Mouse (Mus musculus) MEL (cell line): ENCODE data around the gene Gap43. TPM values are rescaled to one million over a fixed set of nuclear protein-coding genes. Genes with fewer than 3 reads are reported as not detected.

Experiments
- DNase-seq: peaks from one replicate; pipeline ENCODE4 v3.0.0; 2011; ENCODE audit warnings: low read depth, low spot score
- H3K27ac ChIP-seq: 2 replicates; pipeline ENCODE4 v1.5.1; 2012; ENCODE audit warnings: low read depth, mild to moderate bottlenecking, control low read depth, low read length, moderate library complexity; ENCODE audit not compliant: control insufficient read depth
- H3K27me3 ChIP-seq, 2 experiments: fragments of 150-350 bp in 1 of 2; sonication (generic) in 1 of 2; 2 replicates each; pipeline ENCODE4 v1.6.1; 2012; ENCODE audit warnings: low read length in 2 of 2, mild to moderate bottlenecking in 2 of 2, improper control_type of control experiment in 1 of 2, moderate library complexity in 1 of 2; ENCODE audit not compliant: insufficient read depth in 2 of 2, control insufficient read depth in 1 of 2
- H3K36me3 ChIP-seq, 2 experiments: 2 replicates each; pipeline ENCODE4 v1.6.1; 2012 to 2014; ENCODE audit warnings: low read length in 2 of 2, improper control_type of control experiment in 1 of 2, inconsistent platforms in 1 of 2, mild to moderate bottlenecking in 1 of 2; ENCODE audit not compliant: insufficient read depth in 2 of 2, control insufficient read depth in 1 of 2
- H3K4me1 ChIP-seq, 2 experiments: fragments of 150-350 bp in 1 of 2; sonication (generic) in 1 of 2; 2 replicates each; pipeline ENCODE4 v1.6.1; 2012; ENCODE audit warnings: low read length in 2 of 2, improper control_type of control experiment in 1 of 2, mild to moderate bottlenecking in 1 of 2; ENCODE audit not compliant: insufficient read depth in 2 of 2, control insufficient read depth in 1 of 2
- H3K4me3 ChIP-seq, 2 experiments: fragments of 150-350 bp in 1 of 2; sonication (generic) in 1 of 2; 2 replicates each; pipeline ENCODE4 v1.5.1; 2012; ENCODE audit warnings: low read depth in 2 of 2, low read length in 2 of 2, mild to moderate bottlenecking in 2 of 2, moderate library complexity in 2 of 2, control low read depth in 1 of 2, improper control_type of control experiment in 1 of 2; ENCODE audit not compliant: control insufficient read depth in 1 of 2, insufficient read depth in 1 of 2
- H3K79me2 ChIP-seq: 2 replicates; pipeline ENCODE4 v1.6.1; 2012; ENCODE audit warnings: mild to moderate bottlenecking, low read length, moderate library complexity; ENCODE audit not compliant: control insufficient read depth, poor library complexity, insufficient read depth
- H3K9ac ChIP-seq: 2 replicates; pipeline ENCODE4 v1.6.1; 2012; ENCODE audit warnings: low read depth, mild to moderate bottlenecking, control low read depth, low read length, moderate library complexity; ENCODE audit not compliant: control insufficient read depth, poor library complexity, severe bottlenecking
- H3K9me3 ChIP-seq: fragments of 150-350 bp; sonication (generic); replicated peaks from 2 replicates; pipeline ENCODE4 v1.6.1; 2012; ENCODE audit warnings: mild to moderate bottlenecking, low read length, improper control_type of control experiment, moderate library complexity; ENCODE audit not compliant: insufficient read depth
- BHLHE40 ChIP-seq: IDR thresholded peaks from 2 replicates; pipeline ENCODE4 v1.6.1; 2012; ENCODE audit warnings: low read depth, mild to moderate bottlenecking, inconsistent platforms, low read length, improper control_type of control experiment, borderline replicate concordance
- CHD1 ChIP-seq: IDR thresholded peaks from 2 replicates; pipeline ENCODE4 v1.6.1; 2012; ENCODE audit warnings: low read depth, mild to moderate bottlenecking, inconsistent platforms, low read length, improper control_type of control experiment
- CTCF ChIP-seq, 3 experiments: IDR thresholded peaks in 2 of 3; conservative IDR thresholded peaks in 1 of 3; 2 replicates each; pipeline ENCODE4 v1.5.1; 2011 to 2012; ENCODE audit warnings: low read length in 3 of 3, low read depth in 2 of 3, mild to moderate bottlenecking in 2 of 3, improper control_type of control experiment in 1 of 3, inconsistent platforms in 1 of 3, mixed read lengths in 1 of 3, moderate library complexity in 1 of 3; ENCODE audit not compliant: control insufficient read depth in 1 of 3, insufficient read depth in 1 of 3, poor library complexity in 1 of 3, severe bottlenecking in 1 of 3
- E2F4 ChIP-seq: IDR thresholded peaks from 2 replicates; pipeline ENCODE4 v1.6.1; 2011; ENCODE audit warnings: low read depth, low read length, improper control_type of control experiment, borderline replicate concordance
- ELF1 ChIP-seq: IDR thresholded peaks from 2 replicates; pipeline ENCODE4 v1.6.1; 2014; ENCODE audit warnings: low read depth, mild to moderate bottlenecking, inconsistent platforms, low read length, improper control_type of control experiment, moderate library complexity
- ETS1 ChIP-seq: IDR thresholded peaks from 2 replicates; pipeline ENCODE4 v1.6.1; 2012; ENCODE audit warnings: low read depth, mild to moderate bottlenecking, inconsistent platforms, low read length, improper control_type of control experiment, moderate library complexity
- GABPA ChIP-seq: IDR thresholded peaks from 2 replicates; pipeline ENCODE4 v1.6.1; 2012; ENCODE audit warnings: low read depth, mild to moderate bottlenecking, inconsistent platforms, low read length, improper control_type of control experiment, moderate library complexity
- GATA1 ChIP-seq: IDR thresholded peaks from 2 replicates; pipeline ENCODE4 v1.6.1; 2011; ENCODE audit warnings: low read depth, low read length, improper control_type of control experiment
- HCFC1 ChIP-seq: IDR thresholded peaks from 2 replicates; pipeline ENCODE4 v1.6.1; 2012; ENCODE audit warnings: low read depth, mild to moderate bottlenecking, inconsistent platforms, low read length, improper control_type of control experiment, moderate library complexity
- MAFK ChIP-seq: IDR thresholded peaks from 2 replicates; pipeline ENCODE4 v1.6.1; 2011; ENCODE audit warnings: low read depth, mild to moderate bottlenecking, low read length, improper control_type of control experiment, borderline replicate concordance
- MAX ChIP-seq: IDR thresholded peaks from 2 replicates; pipeline ENCODE4 v1.6.1; 2011; ENCODE audit warnings: low read length, improper control_type of control experiment
- MAZ ChIP-seq: IDR thresholded peaks from 2 replicates; pipeline ENCODE4 v1.6.1; 2012; ENCODE audit warnings: low read depth, mild to moderate bottlenecking, inconsistent platforms, low read length, improper control_type of control experiment
- MXI1 ChIP-seq: IDR thresholded peaks from 2 replicates; pipeline ENCODE4 v1.6.1; 2011; ENCODE audit warnings: mild to moderate bottlenecking, low read depth, low read length, improper control_type of control experiment
- MYB ChIP-seq: IDR thresholded peaks from 2 replicates; pipeline ENCODE4 v1.6.1; 2011; ENCODE audit warnings: mild to moderate bottlenecking, low read depth, low read length, improper control_type of control experiment
- MYC ChIP-seq: IDR thresholded peaks from 2 replicates; pipeline ENCODE4 v1.6.1; 2011; ENCODE audit warnings: low read depth, mild to moderate bottlenecking, low read length, improper control_type of control experiment, moderate library complexity
- NRF1 ChIP-seq: IDR thresholded peaks from 2 replicates; pipeline ENCODE4 v1.6.1; 2014; ENCODE audit warnings: low read depth, mild to moderate bottlenecking, inconsistent platforms, low read length, improper control_type of control experiment, moderate library complexity; ENCODE audit not compliant: poor library complexity, insufficient read depth, severe bottlenecking
- POLR2A ChIP-seq, 2 experiments: IDR thresholded peaks; 2 replicates each; pipeline ENCODE4 v1.6.1; 2011 to 2012; ENCODE audit warnings: low read length in 2 of 2, mild to moderate bottlenecking in 2 of 2, control low read depth in 1 of 2, improper control_type of control experiment in 1 of 2, low read depth in 1 of 2, moderate library complexity in 1 of 2; ENCODE audit not compliant: control insufficient read depth in 1 of 2, insufficient read depth in 1 of 2, poor library complexity in 1 of 2
- RAD21 ChIP-seq: IDR thresholded peaks from 2 replicates; pipeline ENCODE4 v1.6.1; 2011; ENCODE audit warnings: mild to moderate bottlenecking, low read depth, low read length, improper control_type of control experiment
- SIN3A ChIP-seq: IDR thresholded peaks from 2 replicates; pipeline ENCODE4 v1.6.1; 2012; ENCODE audit warnings: low read length, improper control_type of control experiment, inconsistent platforms
- SMC3 ChIP-seq: IDR thresholded peaks from 2 replicates; pipeline ENCODE4 v1.6.1; 2011; ENCODE audit warnings: low read depth, low read length, improper control_type of control experiment
- TAL1 ChIP-seq: IDR thresholded peaks from 2 replicates; pipeline ENCODE4 v1.6.1; 2012; ENCODE audit warnings: mild to moderate bottlenecking, inconsistent platforms, low read length, moderate library complexity, mixed read lengths
- TBP ChIP-seq: IDR thresholded peaks from 2 replicates; pipeline ENCODE4 v1.8.0; 2011; ENCODE audit warnings: low read depth, low read length, improper control_type of control experiment
- TCF12 ChIP-seq: IDR thresholded peaks from 2 replicates; pipeline ENCODE4 v1.6.1; 2014; ENCODE audit warnings: low read depth, mild to moderate bottlenecking, inconsistent platforms, low read length, improper control_type of control experiment, moderate library complexity
- UBTF ChIP-seq: IDR thresholded peaks from 2 replicates; pipeline ENCODE4 v1.6.1; 2012; ENCODE audit warnings: low read depth, mild to moderate bottlenecking, inconsistent platforms, low read length, improper control_type of control experiment, moderate library complexity, borderline replicate concordance; ENCODE audit not compliant: insufficient read depth
- USF2 ChIP-seq, 2 experiments: IDR thresholded peaks; 2 replicates each; pipeline ENCODE4 v1.6.1; 2011 to 2012; ENCODE audit warnings: improper control_type of control experiment in 2 of 2, low read length in 2 of 2, borderline replicate concordance in 1 of 2, inconsistent platforms in 1 of 2, low read depth in 1 of 2, mild to moderate bottlenecking in 1 of 2; ENCODE audit not compliant: insufficient read depth in 1 of 2
- ZKSCAN1 ChIP-seq: IDR thresholded peaks from 2 replicates; pipeline ENCODE4 v1.6.1; 2012; ENCODE audit warnings: low read depth, mild to moderate bottlenecking, inconsistent platforms, low read length, improper control_type of control experiment, moderate library complexity
- ZNF384 ChIP-seq: IDR thresholded peaks from 2 replicates; pipeline ENCODE4 v1.6.1; 2012; ENCODE audit warnings: low read depth, mild to moderate bottlenecking, inconsistent platforms, low read length, improper control_type of control experiment
- polyA plus RNA-seq, 2 experiments: library from polyadenylated mRNA; stranded (reverse) in 1 of 2; unstranded in 1 of 2; fragments of >175 nt in 1 of 2; fragments of >200 nt in 1 of 2; gene quantifications; 2 replicates each; pipeline versions ENCODE4 v1.2.1 to v1.2.4; 2012; ENCODE audit warnings: low replicate concordance in 2 of 2, low read depth in 1 of 2; ENCODE audit not compliant: insufficient read length in 2 of 2, insufficient read depth in 1 of 2, missing spikeins in 1 of 2
- total RNA-seq: library from RNA; depleted of rRNA; stranded (reverse); fragments of 300-350 nt; gene quantifications from 2 replicates; pipeline ENCODE4 v1.2.3, GENCODE M21; 2012

Gene Gap43
- total and polyA plus RNA-seq, 3 experiments, result not detected

GRCm38 (mm10) chr16:42319365-42319764 lies 21.1 kb downstream of the Gap43 start:
- TF ChIP-seq ETS1 (no peak), NRF1 (no peak), HCFC1 (no peak), USF2 (IDR thresholded peaks at IDR 0.05; ENCODE audit: borderline replicate concordance in 1 of 2, insufficient read depth in 1 of 2, low read depth in 1 of 2, low read length in 2 of 2) (no peak), CTCF (IDR thresholded peaks at IDR 0.05 in 2 of 3, conservative IDR thresholded peaks at IDR 0.05 in 1 of 3; ENCODE audit: control insufficient read depth in 1 of 3, insufficient read depth in 1 of 3, low read depth in 2 of 3, low read length in 3 of 3, poor library complexity in 1 of 3, severe bottlenecking in 1 of 3) (no peak), ELF1 (no peak), BHLHE40 (no peak), GABPA (no peak), ZKSCAN1 (no peak), TAL1 (no peak), MAX (no peak), ZNF384 (no peak), RAD21 (no peak), UBTF (no peak), TBP (no peak), MAFK (no peak), E2F4 (no peak), GATA1 (no peak), CHD1 (no peak), MYB (no peak)
- TF ChIP-seq, all 39 proteins: peak for 0
- no peaks in the 10 kb centered on the region for H3K4me1 ChIP-seq
- DNase-seq, result no peak
- no peak overlapping the region for H3K27ac ChIP-seq
- H3K9ac ChIP-seq, result no peak overlapping the region
- H3K4me3 ChIP-seq, result no peak overlapping the region
- H3K79me2 ChIP-seq, result no peaks in the 10 kb centered on the region
- no peaks in the 10 kb centered on the region for H3K9me3 ChIP-seq
- H3K36me3 ChIP-seq, result no peaks in the 10 kb centered on the region
- H3K27me3 ChIP-seq, result no peaks in the 10 kb centered on the region

GRCm38 (mm10) chr16:42312125-42312524 lies 28.3 kb downstream of the Gap43 start:
- no peak for TF ChIP-seq ZKSCAN1
- TF ChIP-seq MAZ, result no peak
- no peak for TF ChIP-seq TBP
- TF ChIP-seq NRF1, result no peak
- no peak for TF ChIP-seq MXI1
- no peak for TF ChIP-seq SIN3A
- no peak for TF ChIP-seq ZNF384
- no peak for TF ChIP-seq GABPA
- TF ChIP-seq GATA1, result no peak
- TF ChIP-seq MYC, result no peak
- no peak for TF ChIP-seq SMC3
- TF ChIP-seq CTCF (IDR thresholded peaks at IDR 0.05 in 2 of 3, conservative IDR thresholded peaks at IDR 0.05 in 1 of 3; ENCODE audit: control insufficient read depth in 1 of 3, insufficient read depth in 1 of 3, low read depth in 2 of 3, low read length in 3 of 3, poor library complexity in 1 of 3, severe bottlenecking in 1 of 3), result no peak
- TF ChIP-seq CHD1, result no peak
- no peak for TF ChIP-seq POLR2A (IDR thresholded peaks at IDR 0.05; ENCODE audit: control insufficient read depth in 1 of 2, insufficient read depth in 1 of 2, low read depth in 1 of 2, low read length in 2 of 2, poor library complexity in 1 of 2)
- TF ChIP-seq TCF12, result no peak
- no peak for TF ChIP-seq USF2 (IDR thresholded peaks at IDR 0.05; ENCODE audit: borderline replicate concordance in 1 of 2, insufficient read depth in 1 of 2, low read depth in 1 of 2, low read length in 2 of 2)
- no peak for TF ChIP-seq ELF1
- no peaks in the 10 kb centered on the region for H3K79me2 ChIP-seq
- no peak overlapping the region for H3K4me3 ChIP-seq

More at GRCm38 (mm10) chr16:42312125-42312524, 28.3 kb downstream of the Gap43 start:
- no peak for DNase-seq
- Histone ChIP-seq H3K27me3 (no peaks in the 10 kb centered on the region), H3K9me3 (no peaks in the 10 kb centered on the region), H3K4me1 (no peaks in the 10 kb centered on the region), H3K9ac (no peak overlapping the region), H3K27ac (no peak overlapping the region), H3K36me3 (no peaks in the 10 kb centered on the region)
